Comparison of ENCODE assay signal across 9 mouse cellular contexts in the genomic region with DNA sequence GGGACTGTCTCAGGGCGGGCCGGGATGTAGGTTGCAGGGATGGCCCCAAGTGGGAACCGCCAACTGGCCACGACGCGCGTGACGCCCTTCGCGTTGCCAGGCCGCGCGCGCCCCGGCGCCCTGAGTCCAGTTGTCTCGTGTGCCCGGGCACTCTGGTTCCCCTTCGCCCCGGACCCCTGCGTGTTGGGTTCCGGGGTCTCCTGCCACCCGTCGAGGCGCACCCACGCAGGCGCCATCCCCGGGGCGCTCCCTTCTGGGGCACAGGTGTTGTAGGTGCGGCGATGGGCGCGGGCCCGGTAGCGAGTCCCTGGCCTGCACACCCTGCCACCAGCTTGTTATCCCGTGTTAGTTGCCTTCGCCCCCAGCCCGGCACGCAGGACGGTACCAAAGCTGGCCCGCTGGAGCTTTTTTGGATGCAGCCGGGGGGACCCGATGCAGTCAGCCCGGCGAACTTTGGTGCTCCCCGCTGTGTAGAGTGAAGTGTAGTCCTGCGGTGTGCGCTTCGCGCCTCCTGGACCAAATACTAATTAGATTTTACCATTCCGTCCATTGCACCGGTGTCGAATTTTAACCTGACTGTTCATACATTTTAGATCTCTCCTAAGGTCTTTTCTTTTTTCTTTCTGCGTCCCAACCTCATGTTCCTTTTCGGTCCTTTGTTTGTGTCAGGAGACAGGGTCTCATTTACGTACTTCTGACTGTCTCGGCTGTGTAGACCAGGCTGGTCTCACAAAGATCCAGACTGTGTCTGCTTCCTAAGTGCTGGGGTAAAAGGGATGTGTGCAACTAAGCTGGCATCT. TPM values are rescaled to one million over a fixed set of nuclear protein-coding genes. Genes with fewer than 3 reads are reported as not detected.
DNase-seq lines count a peak whose midpoint lies in the region; ATAC-seq and TF ChIP-seq lines count a peak whose summit lies in the region.
"Had no signal": no experiment of that assay in that cellular context is flagged by ENCODE, and none has a peak within 500 bp of the region (broad histone marks: within the 10 kb centered on the region; RNA-seq: fewer than 3 reads in every experiment).

No protein-coding gene starts in this region.

- peak overlapping the region; percentile 80 for H3K9ac ChIP-seq in kidney, embryonic 15.5 days
- H3K9ac ChIP-seq in MEL (ENCODE audit: control insufficient read depth, low read depth, low read length, poor library complexity, severe bottlenecking) = peak overlapping the region; percentile 95
- H3K9ac ChIP-seq in limb, embryonic 14.5 days (ENCODE audit: low read depth, low read length, severe bottlenecking) = peak overlapping the region; percentile 82
- peak overlapping the region; percentile 80 for H3K9ac ChIP-seq in stomach, embryonic 15.5 days

- under 1% methylated on average over 56 of the region's 57 CpGs for WGBS in kidney, embryonic 15.5 days
- 4% methylated on average over 39 of the region's 57 CpGs for WGBS in limb, embryonic 14.5 days
- under 1% methylated on average over 57 of the region's 57 CpGs for WGBS in stomach, embryonic 15.5 days

- no peak for TF ChIP-seq CTCF in MEL (IDR thresholded peaks at IDR 0.05 in 2 of 3, conservative IDR thresholded peaks at IDR 0.05 in 1 of 3; ENCODE audit: control insufficient read depth in 1 of 3, insufficient read depth in 1 of 3, low read depth in 2 of 3, low read length in 3 of 3, poor library complexity in 1 of 3, severe bottlenecking in 1 of 3)
- no peak for TF ChIP-seq CTCF in embryonic fibroblast, embryonic 13.5 days (IDR thresholded peaks at IDR 0.05; ENCODE audit: borderline replicate concordance, insufficient read depth, low read length)

- no peak; the same call in 1 of the 2 replicates for ATAC-seq in kidney, embryonic 15.5 days (replicated peaks; ENCODE audit: low FRiP score)
- ATAC-seq in limb, embryonic 14.5 days (ENCODE audit: low FRiP score, low read depth) = no peak; the same call in 1 of the 2 replicates
- peak; percentile 5; the same call in 1 of the 2 replicates for ATAC-seq in stomach, embryonic 15.5 days (ENCODE audit: insufficient read depth, low FRiP score, low read depth)
- ATAC-seq in megakaryocyte progenitor cell, adult 5-6 weeks (replicated peaks; ENCODE audit: poor library complexity) = no peak

- H3K4me1 ChIP-seq in kidney, embryonic 15.5 days = peaks cover 21% of the 10 kb centered on the region
- peaks cover 14 to 38% of the 10 kb centered on the region in 2 experiments for H3K4me1 ChIP-seq in MEL (ENCODE audit: control insufficient read depth in 1 of 2, insufficient read depth in 2 of 2, low read length in 2 of 2)
- H3K4me1 ChIP-seq in embryonic fibroblast, embryonic 13.5 days (ENCODE audit: control insufficient read depth, insufficient read depth, low read length) = peaks cover 11% of the 10 kb centered on the region
- H3K4me1 ChIP-seq in limb, embryonic 14.5 days (ENCODE audit: control insufficient read depth, insufficient read depth, low read length) = peaks cover 8% of the 10 kb centered on the region
- peaks cover 33% of the 10 kb centered on the region for H3K4me1 ChIP-seq in stomach, embryonic 15.5 days

- TF ChIP-seq RAD21 in MEL (IDR thresholded peaks at IDR 0.05; ENCODE audit: low read depth, low read length) = no peak

- H3K9me3 ChIP-seq in kidney, embryonic 15.5 days (replicated peaks) = no peaks in the 10 kb centered on the region
- no peaks in the 10 kb centered on the region for H3K9me3 ChIP-seq in MEL (replicated peaks; ENCODE audit: insufficient read depth, low read length)
- no peaks in the 10 kb centered on the region for H3K9me3 ChIP-seq in limb, embryonic 14.5 days (ENCODE audit: control insufficient read depth, low read length)
- H3K9me3 ChIP-seq in stomach, embryonic 15.5 days = no peaks in the 10 kb centered on the region

- H3K27ac ChIP-seq in kidney, embryonic 15.5 days = peak overlapping the region; percentile 93; the same call in 1 of the 2 replicates
- H3K27ac ChIP-seq in MEL (ENCODE audit: control insufficient read depth, low read depth, low read length) = peak overlapping the region; percentile 70
- H3K27ac ChIP-seq in embryonic fibroblast, embryonic 13.5 days (ENCODE audit: insufficient read depth, low read length) = no peak overlapping the region
- H3K27ac ChIP-seq in limb, embryonic 14.5 days (replicated peaks; ENCODE audit: low read depth, low read length) = peak overlapping the region; percentile 58
- H3K27ac ChIP-seq in stomach, embryonic 15.5 days = peak overlapping the region; percentile 93

- TF ChIP-seq EP300 in MEL (IDR thresholded peaks at IDR 0.05; ENCODE audit: low read depth in 1 of 2, low read length in 2 of 2) = no peak

- no peak; a peak in 1 of 4 replicates for TF ChIP-seq POLR2A in MEL (IDR thresholded peaks at IDR 0.05; ENCODE audit: control insufficient read depth in 1 of 2, insufficient read depth in 1 of 2, low read depth in 1 of 2, low read length in 2 of 2, poor library complexity in 1 of 2)
- no peak for TF ChIP-seq POLR2A in embryonic fibroblast, embryonic 13.5 days (IDR thresholded peaks at IDR 0.05; ENCODE audit: low read depth, low read length)
- TF ChIP-seq POLR2A in limb, embryonic 14.5 days (IDR thresholded peaks at IDR 0.05; ENCODE audit: borderline replicate concordance, extremely low read depth, insufficient read depth, insufficient read length) = no peak

- no peaks in the 10 kb centered on the region; the same call in 1 of the 2 replicates for H3K36me3 ChIP-seq in kidney, embryonic 15.5 days
- H3K36me3 ChIP-seq in MEL (ENCODE audit: control insufficient read depth in 1 of 2, insufficient read depth in 2 of 2, low read length in 2 of 2) = peaks cover 2 to 41% of the 10 kb centered on the region in 2 experiments; a peak in 3 of 4 replicates
- H3K36me3 ChIP-seq in limb, embryonic 14.5 days (ENCODE audit: control insufficient read depth, insufficient read depth, low read length) = no peaks in the 10 kb centered on the region
- 0 out of 2 replicates have a peak, but pooled peaks cover 4% of the 10 kb centered on the region for H3K36me3 ChIP-seq in stomach, embryonic 15.5 days

- H3K4me2 ChIP-seq in kidney, embryonic 15.5 days = peak overlapping the region; percentile 95
- H3K4me2 ChIP-seq in limb, embryonic 14.5 days (replicated peaks; ENCODE audit: low read depth, low read length, severe bottlenecking) = peak overlapping the region; percentile 89
- H3K4me2 ChIP-seq in stomach, embryonic 15.5 days = peak overlapping the region; percentile 77

- H3K79me2 ChIP-seq in MEL (ENCODE audit: control insufficient read depth, insufficient read depth, low read length, poor library complexity) = peaks cover 54% of the 10 kb centered on the region

- H3K4me3 ChIP-seq in kidney, embryonic 15.5 days (replicated peaks) = peak overlapping the region; percentile 89
- H3K4me3 ChIP-seq in MEL (ENCODE audit: control insufficient read depth in 1 of 2, insufficient read depth in 1 of 2, low read depth in 2 of 2, low read length in 2 of 2) = peak overlapping the region; percentile 79 to 91
- H3K4me3 ChIP-seq in embryonic fibroblast, embryonic 13.5 days (ENCODE audit: insufficient read depth, low read length) = peak overlapping the region; percentile 69
- peak overlapping the region; percentile 91 for H3K4me3 ChIP-seq in limb, embryonic 14.5 days (replicated peaks; ENCODE audit: low read length)
- H3K4me3 ChIP-seq in stomach, embryonic 15.5 days (replicated peaks) = peak overlapping the region; percentile 94

- no peaks in the 10 kb centered on the region for H3K27me3 ChIP-seq in kidney, embryonic 15.5 days
- no peaks in the 10 kb centered on the region for H3K27me3 ChIP-seq in MEL (ENCODE audit: control insufficient read depth in 1 of 2, insufficient read depth in 2 of 2, low read length in 2 of 2)
- no peaks in the 10 kb centered on the region for H3K27me3 ChIP-seq in limb, embryonic 14.5 days (ENCODE audit: control insufficient read depth, insufficient read depth, low read length)
- H3K27me3 ChIP-seq in stomach, embryonic 15.5 days (replicated peaks) = no peaks in the 10 kb centered on the region

- no peak for DNase-seq in kidney, postnatal 36 days
- DNase-seq in MEL (ENCODE audit: low read depth, low spot score) = no peak
- no peak for DNase-seq in limb, embryonic 14.5 days (ENCODE audit: low spot score)
- no peak for DNase-seq in lung, postnatal 14 days

RNA-seq across cellular contexts. Expression of a gene that starts 0.5 kb away (rescaled TPM):
- 50.0 and 57.3 TPM in 2 replicates for polyA plus RNA-seq in kidney, embryonic 15.5 days (2015; fragmentation: Nextera tagmentation; extraction: Ambion mirVana)
- 71.1 and 71.3 TPM in 2 replicates for total RNA-seq in MEL (2012; rRNA removed)
- 10 to 100 TPM in 1 of 2 experiments, not detected in 1; 79.0 TPM for polyA plus RNA-seq in MEL (2012; ENCODE audit: insufficient read depth in 1 of 2, insufficient read length in 2 of 2, low read depth in 1 of 2, low replicate concordance in 2 of 2, missing spikeins in 1 of 2)
- polyA plus RNA-seq in embryonic fibroblast, embryonic 13.5 days (2011; ENCODE audit: insufficient read length, low read depth, missing spikeins) = 46.3 and 49.0 TPM in 2 replicates
- 65.3 and 67.3 TPM in 2 replicates for polyA plus RNA-seq in limb, embryonic 14.5 days (2012; rRNA removed)
- polyA plus RNA-seq in limb, embryonic 14.5 days (2014; fragmentation: Nextera tagmentation; extraction: Ambion mirVana) = 50.0 and 53.7 TPM in 2 replicates
- 48.6 and 53.1 TPM in 2 replicates for polyA plus RNA-seq in stomach, embryonic 15.5 days (2015; fragmentation: Nextera tagmentation; extraction: Ambion mirVana)
- total RNA-seq in megakaryocyte progenitor cell, adult 5-6 weeks (2015) = 18.8 and 21.5 TPM in 2 replicates
- total RNA-seq in megakaryocyte progenitor cell, adult 5-6 weeks (2017) = 37.2 and 37.4 TPM in 2 replicates

RNA-seq across cellular contexts. Expression of a gene that starts 50.9 kb away (rescaled TPM):
- polyA plus RNA-seq in kidney, embryonic 15.5 days (2015; fragmentation: Nextera tagmentation; extraction: Ambion mirVana) = 8.7 and 10.4 TPM in 2 replicates
- total RNA-seq in MEL (2012; rRNA removed) = 17.0 and 20.1 TPM in 2 replicates
- 10 to 100 TPM in 1 of 2 experiments, not detected in 1; 35.4 TPM for polyA plus RNA-seq in MEL (2012; ENCODE audit: insufficient read depth in 1 of 2, insufficient read length in 2 of 2, low read depth in 1 of 2, low replicate concordance in 2 of 2, missing spikeins in 1 of 2)
- 8.5 and 10.2 TPM in 2 replicates for polyA plus RNA-seq in embryonic fibroblast, embryonic 13.5 days (2011; ENCODE audit: insufficient read length, low read depth, missing spikeins)
- polyA plus RNA-seq in limb, embryonic 14.5 days (2012; rRNA removed) = 15.1 and 20.1 TPM in 2 replicates
- polyA plus RNA-seq in limb, embryonic 14.5 days (2014; fragmentation: Nextera tagmentation; extraction: Ambion mirVana) = 5.3 and 6.7 TPM in 2 replicates
- polyA plus RNA-seq in stomach, embryonic 15.5 days (2015; fragmentation: Nextera tagmentation; extraction: Ambion mirVana) = 5.9 and 7.5 TPM in 2 replicates
- total RNA-seq in megakaryocyte progenitor cell, adult 5-6 weeks (2015) = 11.6 and 15.8 TPM in 2 replicates
- total RNA-seq in megakaryocyte progenitor cell, adult 5-6 weeks (2017) = 8.1 and 9.3 TPM in 2 replicates

RNA-seq across cellular contexts. Expression of a gene that starts 51.2 kb away (rescaled TPM):
- polyA plus RNA-seq in kidney, embryonic 15.5 days (2015; fragmentation: Nextera tagmentation; extraction: Ambion mirVana) = 142 and 157 TPM in 2 replicates
- total RNA-seq in MEL (2012; rRNA removed) = 108 and 117 TPM in 2 replicates
- polyA plus RNA-seq in MEL (2012; ENCODE audit: insufficient read depth in 1 of 2, insufficient read length in 2 of 2, low read depth in 1 of 2, low replicate concordance in 2 of 2, missing spikeins in 1 of 2) = 100 to 1,000 TPM in 1 of 2 experiments, not detected in 1; 180 TPM
- polyA plus RNA-seq in embryonic fibroblast, embryonic 13.5 days (2011; ENCODE audit: insufficient read length, low read depth, missing spikeins) = 54.6 and 61.6 TPM in 2 replicates
- polyA plus RNA-seq in limb, embryonic 14.5 days (2012; rRNA removed) = 136 and 149 TPM in 2 replicates
- 152 and 154 TPM in 2 replicates for polyA plus RNA-seq in limb, embryonic 14.5 days (2014; fragmentation: Nextera tagmentation; extraction: Ambion mirVana)
- polyA plus RNA-seq in stomach, embryonic 15.5 days (2015; fragmentation: Nextera tagmentation; extraction: Ambion mirVana) = 142 and 144 TPM in 2 replicates
- 23.0 and 39.2 TPM in 2 replicates for total RNA-seq in megakaryocyte progenitor cell, adult 5-6 weeks (2015)
- total RNA-seq in megakaryocyte progenitor cell, adult 5-6 weeks (2017) = 17.4 and 27.4 TPM in 2 replicates

RNA-seq across cellular contexts. Expression of a gene that starts 51.2 kb away (rescaled TPM):
- 21.2 and 22.7 TPM in 2 replicates for polyA plus RNA-seq in kidney, embryonic 15.5 days (2015; fragmentation: Nextera tagmentation; extraction: Ambion mirVana)
- total RNA-seq in MEL (2012; rRNA removed) = not detected in 2 replicates
- polyA plus RNA-seq in MEL (2012; ENCODE audit: insufficient read depth in 1 of 2, insufficient read length in 2 of 2, low read depth in 1 of 2, low replicate concordance in 2 of 2, missing spikeins in 1 of 2) = not detected
- 20.4 and 31.4 TPM in 2 replicates for polyA plus RNA-seq in embryonic fibroblast, embryonic 13.5 days (2011; ENCODE audit: insufficient read length, low read depth, missing spikeins)
- 17.4 and 19.2 TPM in 2 replicates for polyA plus RNA-seq in limb, embryonic 14.5 days (2012; rRNA removed)
- polyA plus RNA-seq in limb, embryonic 14.5 days (2014; fragmentation: Nextera tagmentation; extraction: Ambion mirVana) = 15.8 and 17.0 TPM in 2 replicates
- polyA plus RNA-seq in stomach, embryonic 15.5 days (2015; fragmentation: Nextera tagmentation; extraction: Ambion mirVana) = 23.4 and 25.4 TPM in 2 replicates
- total RNA-seq in megakaryocyte progenitor cell, adult 5-6 weeks (2015) = 0.81 and 2.6 TPM in 2 replicates
- 0.21 and 0.64 TPM in 2 replicates for total RNA-seq in megakaryocyte progenitor cell, adult 5-6 weeks (2017)
- total RNA-seq: neutrophil, adult 5-6 weeks had no signal
